Comparison of ENCODE assay signal across 13 mouse cellular contexts in genomic region chr17:50195399-50195798, GRCm38 (mm10).
"Had no signal": no experiment of that assay in that cellular context is flagged by ENCODE, and none has a peak within 500 bp of the region (broad histone marks: within the 10 kb centered on the region; RNA-seq: fewer than 3 reads in every experiment).

No protein-coding gene starts in this region.

- H3K4me3 ChIP-seq: left cerebral cortex, adult 2 months; liver, embryonic 13.5 days; midbrain, embryonic 12.5 days; neural tube, embryonic 15.5 days had no signal

- DNase-seq: kidney, adult 8-10 months; kidney, postnatal 25 days; left cerebral cortex, postnatal 4 days; liver, embryonic 13.5 days; liver, postnatal 0 days; right cerebral cortex, adult 18-20 months; right cerebral cortex, postnatal 25 days; thymus, adult 18-20 months; thymus, postnatal 25 days had no signal

- H3K9ac ChIP-seq: liver, embryonic 13.5 days; liver, postnatal 0 days; midbrain, embryonic 12.5 days; neural tube, embryonic 15.5 days had no signal

- H3K36me3 ChIP-seq: liver, embryonic 13.5 days; midbrain, embryonic 12.5 days; neural tube, embryonic 15.5 days had no signal

- H3K9me3 ChIP-seq: liver, embryonic 13.5 days; midbrain, embryonic 12.5 days; neural tube, embryonic 15.5 days had no signal

- H3K27ac ChIP-seq: left cerebral cortex, adult 2 months; liver, embryonic 13.5 days; midbrain, embryonic 12.5 days; neural tube, embryonic 15.5 days had no signal

- H3K4me2 ChIP-seq: liver, embryonic 13.5 days; midbrain, embryonic 12.5 days; neural tube, embryonic 15.5 days had no signal

- ATAC-seq: intestine, postnatal 0 days; liver, postnatal 0 days had no signal
